Mouse (Mus musculus): ENCODE measurements at regions not wholly inside any gene's neighbourhood (a gene's known extent, or its start where the extent isn't known, plus 50 kb on each side); places are given as distances from the start of the nearest gene placed in this dataset.
A peak's percentile ranks its signal among the peaks of the same experiment; 100 is the strongest.
"Not testable (repeated sequence)": the region's sequence is repeated elsewhere in the genome, so short reads cannot be mapped to it uniquely, and the experiment has no call there.

DNA sequence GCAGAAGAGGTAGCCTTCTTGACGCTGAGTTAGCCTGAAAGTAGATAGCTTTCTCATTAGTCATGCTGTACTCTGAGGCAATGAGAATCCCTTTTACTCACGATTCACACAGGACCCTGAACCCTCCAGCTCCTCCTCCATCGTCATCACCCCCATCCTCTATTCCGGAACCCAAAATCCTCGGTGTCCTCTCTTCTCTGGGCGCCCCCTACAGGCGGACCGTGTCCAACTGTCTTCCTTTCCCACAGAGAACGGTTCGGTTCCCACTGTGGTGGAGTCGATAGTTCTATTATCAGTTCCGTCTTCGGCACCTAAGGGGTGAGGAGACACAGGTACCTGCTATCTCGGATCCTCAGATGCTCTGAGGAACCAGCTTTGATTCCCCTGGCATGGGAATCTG, 130.2 kb downstream of the Phlda1 start:
- DNase-seq (ENCODE audit: extremely low read depth, low read depth): peak; percentile 8

DNA sequence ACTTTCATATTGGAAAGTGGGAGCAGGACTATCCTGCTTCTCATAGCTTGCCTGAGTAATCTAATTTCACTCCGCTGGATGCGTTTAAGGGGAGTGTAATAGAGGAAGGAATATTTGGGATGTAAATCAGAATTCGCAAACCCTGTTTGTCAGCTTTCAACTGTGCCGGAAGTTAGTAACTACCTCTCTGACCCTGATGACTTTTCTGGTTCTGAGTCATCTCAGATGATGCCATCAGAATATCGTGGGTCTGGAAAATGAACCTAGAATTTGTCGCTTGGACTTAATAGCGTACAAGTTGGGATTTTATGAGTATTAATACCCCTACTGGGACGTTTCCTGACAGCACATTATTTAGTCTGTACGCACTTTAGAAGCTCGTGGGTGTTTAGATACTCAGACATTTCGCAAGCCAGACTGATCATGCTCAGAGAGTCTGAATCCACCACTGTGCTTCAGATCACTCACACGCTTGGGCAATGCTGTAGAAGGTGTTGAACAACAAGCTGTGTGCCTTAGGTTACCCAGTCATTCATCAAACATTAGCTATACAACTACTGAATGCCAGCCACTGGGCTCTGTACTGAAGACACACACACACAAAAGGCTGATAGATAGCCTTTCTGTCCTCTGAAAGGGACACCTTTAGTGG, 131.1 kb downstream of the Phlda1 start:
- DNase-seq (ENCODE audit: extremely low read depth, low read depth): no peak

DNA sequence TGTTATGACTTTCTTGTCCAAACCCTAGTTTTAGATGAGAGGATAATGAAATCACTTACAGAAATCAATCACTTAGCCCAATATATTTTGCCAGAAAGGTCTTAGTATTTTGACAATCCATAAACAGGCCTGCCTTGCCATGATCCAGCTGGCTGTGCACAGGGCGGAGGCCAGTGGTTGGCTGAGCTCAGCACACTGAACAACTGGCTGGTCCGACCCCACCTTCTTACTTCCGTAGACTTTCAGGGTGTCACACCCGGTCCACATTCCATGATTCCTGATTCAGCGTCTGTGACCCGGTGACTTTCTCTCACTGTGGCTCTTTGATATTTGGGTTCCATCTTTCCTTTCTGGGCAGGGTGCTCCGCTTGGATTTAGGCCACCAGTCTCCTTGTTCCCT, 133.8 kb downstream of the Phlda1 start:
- DNase-seq (ENCODE audit: extremely low read depth, low read depth): no peak

DNA sequence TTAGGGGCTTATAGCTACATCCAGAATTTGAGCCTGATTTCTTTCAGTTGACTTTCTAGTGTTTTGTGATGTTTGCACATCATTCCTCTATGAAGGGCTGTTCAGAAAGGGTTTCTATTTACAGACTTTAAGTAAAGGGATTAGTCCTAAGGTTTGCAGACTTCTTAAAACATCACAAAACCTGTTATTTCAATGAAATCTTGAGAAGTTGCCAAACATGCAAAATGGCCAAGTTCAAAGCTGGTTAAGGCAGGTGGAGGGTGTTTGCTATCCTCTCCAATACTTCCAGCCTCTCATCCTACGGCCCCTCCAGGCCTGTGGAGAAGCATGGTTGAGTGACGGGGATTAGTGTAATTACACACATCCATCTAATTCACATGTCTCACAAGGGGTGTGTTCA, 136.6 kb downstream of the Phlda1 start:
- DNase-seq (ENCODE audit: extremely low read depth, low read depth): no peak

DNA sequence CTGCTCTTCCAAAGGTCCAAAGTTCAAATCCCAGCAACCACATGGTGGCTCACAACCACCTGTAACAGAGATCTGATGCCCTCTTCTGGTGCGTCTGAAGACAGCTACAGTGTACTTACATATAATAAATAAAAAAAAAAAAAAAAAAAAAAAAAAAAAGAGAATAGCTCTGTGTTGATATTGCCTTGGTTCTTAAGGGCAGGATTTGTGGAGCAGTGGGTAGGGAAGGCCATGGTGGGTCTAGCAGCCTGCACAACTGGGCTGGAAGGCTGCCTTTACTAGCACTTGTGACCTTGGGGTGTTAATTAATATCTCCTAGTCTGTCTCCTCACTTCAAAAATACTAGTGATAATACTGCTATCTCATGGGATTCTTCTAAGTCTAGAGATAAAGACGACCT, 147.7 kb downstream of the Phlda1 start:
- DNase-seq (ENCODE audit: extremely low read depth, low read depth): not testable (repeated sequence)

DNA sequence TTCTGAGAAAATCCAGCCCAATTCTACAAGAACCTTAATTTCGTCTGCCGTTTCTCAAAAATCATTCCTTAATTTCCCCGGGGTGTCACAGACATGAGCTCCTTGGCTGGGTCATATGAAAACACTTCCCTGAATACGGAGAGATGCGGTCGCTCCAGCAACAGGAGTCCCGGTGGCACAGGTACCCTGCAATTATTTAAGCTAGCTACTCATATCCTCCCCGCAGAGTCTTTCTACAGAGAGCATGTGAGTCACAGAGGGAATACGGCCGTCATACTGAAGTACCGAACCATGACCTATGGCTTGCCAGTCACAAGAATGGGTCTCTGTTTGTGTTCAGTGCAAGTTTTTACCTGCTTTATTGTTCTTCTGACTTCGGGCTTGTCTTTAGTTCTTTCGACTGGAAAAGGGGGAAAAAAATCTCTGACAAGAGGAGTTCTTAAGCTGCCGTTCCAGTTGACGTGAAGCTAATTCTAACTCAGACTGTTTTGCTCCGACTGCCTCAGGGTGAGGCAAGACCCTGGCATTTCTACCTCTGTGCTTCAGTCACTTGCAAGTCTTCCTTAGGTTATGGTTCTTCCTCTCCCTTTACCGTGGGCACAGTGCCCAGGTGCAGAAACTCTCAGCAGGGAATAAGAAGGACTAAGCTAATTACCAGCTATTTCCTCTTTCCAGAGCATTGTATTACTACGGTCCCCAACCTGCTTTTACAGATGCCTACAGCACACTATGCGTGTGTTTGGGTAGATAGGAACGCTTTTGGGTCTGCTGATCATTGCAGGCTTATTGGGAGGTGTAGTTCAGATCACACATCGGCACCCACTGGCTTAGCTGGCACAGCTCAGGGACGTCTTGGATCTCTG, 148.5 kb downstream of the Phlda1 start:
- no peak for DNase-seq (ENCODE audit: extremely low read depth, low read depth)

DNA sequence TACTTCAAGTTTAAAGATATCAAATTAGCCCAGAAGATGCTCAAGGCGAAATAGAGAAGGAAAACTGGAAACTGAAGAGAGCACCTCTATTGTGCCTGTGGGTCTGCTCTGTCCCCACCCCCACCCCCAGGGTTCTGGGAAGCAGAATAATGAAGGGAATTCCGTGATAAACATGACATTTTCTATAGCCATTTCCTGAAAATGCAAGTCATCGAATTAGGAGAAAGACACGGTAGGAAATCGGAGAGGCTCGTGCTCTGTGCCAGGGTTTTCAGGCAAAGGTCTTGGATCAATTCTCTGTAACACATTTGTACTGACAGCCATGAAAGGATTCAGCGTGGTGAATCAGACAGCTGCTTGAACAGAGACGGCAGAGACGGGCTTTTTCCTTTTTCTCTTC, 152.7 kb downstream of the Phlda1 start:
- DNase-seq (ENCODE audit: extremely low read depth, low read depth): no peak

DNA sequence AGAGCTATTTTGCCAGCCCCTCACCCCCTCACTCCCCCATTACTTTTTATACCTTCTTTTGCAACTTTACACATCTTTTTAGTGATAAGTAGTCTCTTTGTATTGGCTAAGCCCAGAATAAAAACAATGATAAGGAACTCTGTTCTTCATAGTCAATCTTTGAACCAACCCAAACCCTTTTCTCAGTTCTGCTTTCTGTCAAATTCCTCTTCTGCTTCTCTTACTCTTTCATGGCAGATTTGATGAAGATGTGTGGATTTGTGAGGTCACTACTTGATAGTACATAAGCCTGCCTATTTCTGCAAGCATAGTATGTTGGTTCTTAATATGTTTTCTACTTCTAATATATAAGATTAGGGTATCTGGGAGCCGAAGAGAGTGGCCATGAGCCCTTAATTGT, 156.6 kb downstream of the Phlda1 start:
- DNase-seq (ENCODE audit: extremely low read depth, low read depth): no peak

DNA sequence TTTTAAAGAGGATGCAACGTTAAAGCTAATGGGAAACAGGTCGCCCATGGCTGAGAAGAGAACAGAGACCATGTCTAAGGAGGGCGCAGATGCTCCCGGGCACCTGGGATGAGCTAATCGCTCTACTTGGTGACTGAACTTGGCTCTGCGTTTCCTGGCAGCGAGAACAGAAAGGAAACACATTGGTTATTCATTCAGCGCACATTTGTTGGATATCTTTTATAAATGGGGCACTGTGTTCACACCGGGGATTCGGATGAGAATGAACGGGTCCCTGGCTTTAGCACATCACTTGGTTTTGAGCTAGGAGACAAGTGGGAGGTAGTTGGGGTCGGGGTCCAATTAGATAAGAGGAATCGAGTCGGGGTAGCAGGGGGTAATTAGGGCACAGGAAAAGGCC, 159.7 kb downstream of the Phlda1 start:
- DNase-seq (ENCODE audit: extremely low read depth, low read depth): no peak

DNA sequence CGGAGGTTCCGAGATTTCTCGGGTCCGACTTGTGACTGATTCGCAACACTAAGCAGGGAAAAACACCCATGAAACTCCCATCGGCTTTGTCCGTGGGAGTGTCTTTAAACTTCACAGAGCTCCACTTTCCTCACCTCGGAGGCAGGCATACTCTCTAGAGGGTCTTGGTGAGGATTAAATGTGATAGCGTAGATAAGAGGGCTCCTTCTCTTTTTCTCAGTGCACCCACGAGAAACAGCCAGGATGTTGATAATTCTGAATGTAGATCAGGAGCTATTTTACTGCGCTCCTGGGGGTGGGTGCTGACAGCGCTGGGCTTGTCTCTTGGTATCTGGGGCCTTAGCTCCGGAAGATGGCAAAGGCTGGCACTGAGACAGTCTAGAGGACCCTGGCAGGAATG, 160.9 kb downstream of the Phlda1 start:
- DNase-seq (ENCODE audit: extremely low read depth, low read depth): no peak

DNA sequence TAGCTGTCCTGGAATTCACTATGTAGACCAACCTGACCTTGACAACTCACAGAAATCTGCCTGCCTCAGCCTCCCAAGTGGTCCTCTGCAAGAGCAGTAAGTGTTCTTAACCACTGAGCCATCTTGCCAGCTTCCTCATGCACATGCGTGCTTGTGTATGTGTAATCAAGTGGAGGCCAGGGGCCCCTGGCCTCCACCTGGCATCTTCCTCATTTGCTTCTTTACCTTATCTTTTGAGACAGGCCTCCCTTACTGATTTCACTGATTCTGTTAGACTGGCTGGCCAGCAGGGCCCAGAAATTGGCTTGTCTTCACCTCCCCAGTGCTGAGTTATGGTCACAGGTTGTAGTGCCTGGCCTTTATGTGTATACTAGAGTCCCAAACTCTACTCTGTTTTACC, 162.6 kb downstream of the Phlda1 start:
- peak; percentile 56 for DNase-seq (ENCODE audit: extremely low read depth, low read depth)

DNA sequence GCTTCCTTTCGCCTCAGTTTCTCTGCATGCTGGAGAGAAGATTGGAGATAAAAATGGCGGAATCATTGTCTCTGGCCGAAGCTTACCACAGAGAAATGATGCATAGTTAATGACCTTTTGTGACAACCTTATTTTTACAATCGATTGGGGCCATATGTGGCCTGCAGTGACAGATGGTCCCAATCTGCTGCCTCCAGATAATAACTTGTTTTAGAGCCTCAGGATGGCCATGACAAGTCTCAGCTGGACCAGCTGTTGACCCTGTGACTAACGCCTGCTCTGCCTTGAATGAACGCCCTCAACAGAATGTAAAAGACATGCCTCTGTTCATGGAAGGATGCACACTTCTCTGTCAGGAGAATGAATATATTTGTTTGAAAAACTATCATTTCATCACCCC, 163.6 kb downstream of the Phlda1 start:
- DNase-seq (ENCODE audit: extremely low read depth, low read depth): no peak

DNA sequence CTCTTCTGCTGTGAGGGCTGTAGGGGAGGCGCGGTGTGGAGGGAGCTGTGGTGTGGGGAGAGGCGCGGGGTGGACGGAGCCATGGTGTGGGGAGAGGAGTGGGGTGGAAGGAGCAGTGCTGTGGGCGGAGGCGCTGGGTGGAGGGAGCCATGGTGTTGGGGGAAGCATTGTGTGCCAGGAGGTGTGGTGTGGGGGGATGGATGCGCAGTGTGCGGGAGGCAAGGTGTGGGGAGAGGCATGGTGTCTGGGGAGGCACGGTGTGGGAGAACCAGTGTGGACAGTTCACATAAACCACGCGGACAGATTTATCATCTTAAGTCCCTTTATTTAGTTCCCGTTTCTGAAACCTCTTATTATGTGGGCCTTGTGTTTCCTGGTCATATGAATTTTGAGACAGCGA, 164.6 kb downstream of the Phlda1 start:
- DNase-seq (ENCODE audit: extremely low read depth, low read depth): no peak

DNA sequence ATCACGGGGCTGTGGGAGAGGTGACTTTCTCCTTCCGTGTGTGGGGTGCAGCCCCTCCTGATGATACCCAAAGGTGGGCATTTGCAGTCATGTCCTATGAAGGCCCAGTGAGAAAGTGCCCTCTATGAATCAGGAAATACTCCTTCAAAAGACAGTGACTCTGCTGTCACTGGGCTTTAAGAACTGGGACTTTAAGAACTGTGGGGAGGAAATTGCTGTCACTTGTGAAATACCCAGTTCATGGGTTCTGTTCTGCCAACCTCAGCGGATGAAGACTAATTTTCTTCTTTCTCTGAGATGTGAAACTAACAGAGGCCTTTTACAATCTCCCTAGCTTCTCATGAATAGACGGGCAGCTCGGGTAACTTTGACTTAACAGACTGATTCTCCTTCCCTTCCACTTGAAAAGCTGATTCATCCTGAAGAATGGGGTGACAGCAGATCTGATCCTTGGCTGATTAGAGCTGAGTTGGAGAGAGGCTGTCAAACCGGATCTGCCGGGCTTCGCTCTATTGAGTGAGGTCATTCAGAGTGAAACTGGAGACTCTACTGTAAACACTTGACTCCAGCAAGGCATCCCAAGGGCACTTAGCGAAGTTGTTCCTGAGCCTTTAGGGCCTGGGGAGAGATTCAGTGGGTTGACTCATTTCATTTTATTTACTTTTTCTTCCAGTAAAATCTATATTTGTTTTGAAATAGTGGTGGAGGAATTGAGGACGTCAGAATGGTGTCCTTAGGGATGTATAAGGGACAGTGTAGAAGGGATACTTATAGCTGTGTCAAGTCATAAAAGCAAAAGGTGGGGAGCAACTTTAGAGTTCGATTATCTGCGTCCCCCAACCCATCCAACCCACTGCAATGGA, 166.6 kb downstream of the Phlda1 start:
- no peak for DNase-seq (ENCODE audit: extremely low read depth, low read depth)

DNA sequence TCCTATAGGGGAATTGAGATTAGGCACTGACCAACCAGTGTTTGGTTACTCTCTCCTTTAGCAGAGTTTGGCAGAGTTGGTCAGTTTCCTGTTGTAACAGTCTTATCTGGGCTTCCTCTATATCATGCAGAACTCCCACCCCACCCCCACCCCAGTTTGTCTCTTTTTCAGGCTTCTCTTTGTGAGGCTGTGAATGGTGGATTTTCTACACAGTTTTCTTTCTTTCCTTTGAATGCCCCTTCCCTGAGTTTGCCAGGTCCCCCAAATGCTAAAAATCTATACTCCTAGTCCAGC, 167.2 kb downstream of the Phlda1 start:
- no peak for DNase-seq (ENCODE audit: extremely low read depth, low read depth)

DNA sequence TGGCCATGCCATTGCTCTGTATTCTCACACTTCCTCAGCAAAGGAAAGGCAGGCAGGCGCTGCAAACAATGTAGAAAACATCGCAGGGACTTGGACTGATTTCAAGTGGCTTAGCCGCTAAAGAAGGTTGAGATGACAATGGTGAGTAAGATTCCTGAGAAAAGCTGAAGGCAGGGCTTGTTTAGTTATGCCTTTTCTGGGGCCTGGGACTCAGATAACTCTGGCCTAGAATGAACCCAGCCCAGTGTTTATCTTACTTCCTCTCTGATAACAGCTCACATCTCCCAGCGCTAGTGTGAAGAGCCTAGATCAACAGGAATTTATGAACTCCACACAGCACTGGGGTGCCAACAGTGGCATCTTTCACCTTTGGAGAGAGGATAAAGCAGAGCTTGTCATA, 170.2 kb downstream of the Phlda1 start:
- DNase-seq (ENCODE audit: extremely low read depth, low read depth): peak; percentile 61

DNA sequence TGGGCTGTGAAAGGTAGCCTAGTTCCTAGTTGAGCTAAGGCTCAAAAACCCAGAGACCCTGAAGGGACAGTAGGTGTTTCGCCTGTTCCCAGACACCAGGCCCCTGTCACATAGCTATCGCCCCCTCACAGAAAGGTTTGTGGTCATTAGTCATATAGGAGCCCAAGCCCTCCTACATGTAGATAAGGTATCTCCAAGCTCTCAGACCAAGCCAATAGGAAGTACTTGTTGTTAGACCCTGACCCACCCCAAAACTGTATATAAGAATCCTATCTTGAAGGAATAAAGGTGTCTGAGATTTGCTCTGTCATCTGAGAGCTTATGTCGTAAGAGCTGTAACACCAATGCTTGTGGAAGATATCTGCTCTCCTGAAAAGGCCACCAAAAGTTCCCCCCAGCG, 174.8 kb downstream of the Phlda1 start:
- DNase-seq (ENCODE audit: extremely low read depth, low read depth): peak; percentile 41

DNA sequence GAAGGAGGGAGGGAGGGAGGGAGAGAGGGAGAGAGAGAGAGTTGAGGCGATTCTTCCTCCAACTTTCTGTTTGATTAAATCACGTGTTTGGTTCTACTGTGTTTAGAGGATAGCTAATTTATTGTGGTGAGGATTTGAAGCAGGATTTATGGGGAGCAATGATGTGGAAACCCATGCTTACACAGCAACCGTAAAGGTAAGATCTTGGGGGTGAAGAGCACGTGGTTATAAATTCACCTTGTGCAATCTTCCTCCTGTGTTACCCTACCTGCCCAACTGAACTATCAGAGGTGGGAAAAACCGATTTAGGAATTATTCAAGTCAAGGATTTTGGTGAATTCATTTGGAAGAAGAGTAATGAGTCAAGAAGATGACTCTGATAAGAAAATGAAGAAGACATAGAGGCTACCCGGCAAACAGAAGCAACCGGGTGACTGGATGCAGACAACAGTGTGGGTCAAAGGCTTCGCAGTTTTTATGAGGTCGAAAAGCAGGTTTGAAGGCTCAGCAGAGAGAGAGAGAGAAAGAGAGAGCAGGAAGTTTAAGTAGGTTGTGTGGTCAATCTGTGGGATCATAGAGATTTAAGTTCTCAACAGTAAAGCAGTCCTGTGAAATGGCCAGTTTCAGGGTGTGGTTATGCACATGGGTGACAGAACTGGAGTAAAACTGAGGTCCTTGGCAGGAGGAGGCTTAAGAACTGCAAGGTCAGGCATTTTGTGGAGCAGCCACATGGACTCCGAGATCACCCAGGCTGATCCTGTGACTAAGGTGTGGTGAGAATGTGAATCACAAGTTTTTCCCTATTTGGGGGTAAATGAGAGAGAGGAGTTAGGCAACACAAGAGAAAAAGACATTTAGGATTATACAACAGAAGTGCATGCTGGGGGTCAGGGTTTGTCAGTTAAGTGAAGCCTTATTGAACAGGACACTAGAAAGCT, 178.6 kb downstream of the Phlda1 start:
- no peak for DNase-seq (ENCODE audit: extremely low read depth, low read depth)

DNA sequence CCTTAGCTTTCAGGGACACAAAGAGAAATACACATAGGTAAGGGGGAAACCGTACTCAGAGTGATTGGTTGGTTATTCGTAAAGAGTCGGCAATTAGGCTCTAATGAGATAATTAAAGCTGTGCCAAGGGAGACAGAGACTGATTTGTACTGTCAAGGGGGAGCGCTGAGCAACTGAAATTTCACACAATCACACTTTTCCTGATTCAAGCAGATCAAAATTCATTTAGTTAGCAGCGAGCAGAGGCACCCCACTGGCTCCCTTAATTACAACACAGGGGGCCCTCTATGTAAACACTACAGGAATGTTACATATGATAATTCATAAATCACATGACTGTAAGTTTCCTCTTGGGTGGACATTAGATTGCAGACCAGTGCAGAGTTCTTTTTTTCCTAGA, 180.5 kb downstream of the Phlda1 start:
- DNase-seq (ENCODE audit: extremely low read depth, low read depth): no peak

DNA sequence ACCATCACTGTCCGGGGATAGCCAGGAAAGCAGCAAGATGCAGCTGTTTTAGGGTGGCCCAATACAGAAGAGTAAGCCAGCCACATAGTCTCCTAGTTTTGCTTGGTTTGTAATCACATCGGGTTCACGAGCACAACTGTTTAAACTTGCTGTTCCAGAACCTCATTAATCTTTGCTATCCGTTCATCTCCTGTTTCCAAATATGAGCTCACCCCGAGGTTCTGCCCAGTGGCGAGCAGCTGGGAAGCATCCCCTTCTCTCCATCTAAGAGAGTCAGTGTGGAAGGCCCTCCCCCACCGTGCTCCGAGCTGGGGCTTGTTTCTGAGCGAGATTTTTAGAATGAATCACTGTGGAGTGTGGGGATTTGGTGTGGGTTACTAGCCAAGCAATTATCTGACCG, 183.5 kb downstream of the Phlda1 start:
- DNase-seq (ENCODE audit: extremely low read depth, low read depth): no peak

DNA sequence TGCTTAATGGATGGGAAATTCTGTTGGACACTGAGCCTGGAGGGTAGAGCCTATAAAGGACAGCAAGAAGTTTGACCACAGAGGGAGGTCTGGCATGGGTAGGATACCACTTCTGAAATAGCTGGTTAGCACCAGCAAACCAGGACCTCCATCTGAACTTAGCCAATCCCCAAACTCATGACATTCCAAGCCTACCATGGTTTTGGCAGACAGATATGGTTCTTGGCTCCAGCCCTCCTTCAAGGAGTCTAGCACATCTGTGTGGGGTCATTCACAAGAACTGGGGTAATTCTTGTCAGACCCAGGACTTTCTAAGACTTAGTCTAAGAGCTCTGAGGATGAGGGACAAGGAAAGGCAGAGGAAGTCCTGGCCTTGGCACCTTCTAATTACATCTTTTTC, 187.7 kb downstream of the Phlda1 start:
- DNase-seq (ENCODE audit: extremely low read depth, low read depth): no peak
